Mouse (Mus musculus) neural tube, embryonic 12.5 days (tissue): ENCODE results near the gene Pum2. TPM values are rescaled to one million over a fixed set of nuclear protein-coding genes. Genes with fewer than 3 reads are reported as not detected.
"Not testable (repeated sequence)": the region's sequence is repeated elsewhere in the genome, so short reads cannot be mapped to it uniquely, and the experiment has no call there.

Experiments
- ATAC-seq: fragments of 200-750 bp; cut with Nextera tagmentation; 2 replicates; pipeline ENCODE4 v1.8.0; 2017; ENCODE audit warnings: low read depth, mild to moderate bottlenecking, moderate TSS enrichment, moderate library complexity; ENCODE audit not compliant: low FRiP score
- H3K27ac ChIP-seq: fragments of 300-500 bp; sonication (generic); 2 replicates; pipeline ENCODE4 v1.5.1; 2016
- H3K27me3 ChIP-seq: fragments of 300-500 bp; sonication (generic); replicated peaks from 2 replicates; pipeline ENCODE4 v1.6.1; 2016; ENCODE audit warnings: mild to moderate bottlenecking
- H3K36me3 ChIP-seq: fragments of 300-500 bp; sonication (generic); 2 replicates; pipeline ENCODE4 v1.6.1; 2016; ENCODE audit warnings: mild to moderate bottlenecking
- H3K4me1 ChIP-seq: fragments of 300-500 bp; sonication (generic); 2 replicates; pipeline ENCODE4 v1.6.1; 2016
- H3K4me2 ChIP-seq: fragments of 300-500 bp; sonication (generic); replicated peaks from 2 replicates; pipeline ENCODE4 v1.6.1; 2016; ENCODE audit warnings: mild to moderate bottlenecking
- H3K4me3 ChIP-seq: fragments of 300-500 bp; sonication (generic); 2 replicates; pipeline ENCODE4 v1.5.1; 2016
- H3K9ac ChIP-seq: fragments of 300-500 bp; sonication (generic); 2 replicates; pipeline ENCODE4 v1.6.1; 2016; ENCODE audit warnings: mild to moderate bottlenecking
- H3K9me3 ChIP-seq: fragments of 300-500 bp; sonication (generic); 2 replicates; pipeline ENCODE4 v1.6.1; 2016; ENCODE audit warnings: mild to moderate bottlenecking
- WGBS: fragments of 180-500 bp; shearing (Covaris S2); methylation state at CpG from one replicate; pipeline ENCODE4 v1.1.7; 2016; 5-methylcytosine and 5-hydroxymethylcytosine counted together
- polyA plus RNA-seq: library from polyadenylated mRNA; unstranded; fragments of >200 nt; fragmentation: Nextera tagmentation; extraction: Ambion mirVana; gene quantifications from 2 replicates; pipeline ENCODE4 v1.2.1, GENCODE M21; 2016

Pum2 gene
- polyA plus RNA-seq, 1 experiment from 2014 or later: 55.5 TPM

DNA sequence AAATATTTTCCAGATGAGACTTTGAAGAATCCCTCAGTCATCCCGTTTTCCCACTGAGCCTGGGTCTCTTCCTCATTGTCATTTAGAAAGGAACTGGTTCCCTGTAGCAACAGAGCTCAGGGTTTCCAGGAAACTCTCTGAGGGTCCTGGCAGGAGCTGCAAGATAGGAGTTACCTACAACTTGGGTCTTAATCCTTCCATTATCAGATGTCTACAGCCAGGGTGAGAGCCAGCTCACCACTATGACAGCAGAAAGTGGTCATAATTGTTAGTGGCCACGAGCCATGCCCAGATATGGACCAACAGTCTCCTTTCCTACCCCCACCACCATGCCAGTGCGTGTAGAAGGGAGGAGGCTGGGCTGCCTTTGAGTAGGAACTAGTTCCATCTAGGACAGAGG, 23.9 kb upstream of the Pum2 start:
- H3K9ac ChIP-seq, H3K9me3 ChIP-seq, H3K4me3 ChIP-seq, H3K4me2 ChIP-seq, H3K27me3 ChIP-seq, H3K27ac ChIP-seq, H3K36me3 ChIP-seq, ATAC-seq, H3K4me1 ChIP-seq: not testable (repeated sequence)
- WGBS: 71% methylated on average over 3 of the region's 3 CpGs

DNA sequence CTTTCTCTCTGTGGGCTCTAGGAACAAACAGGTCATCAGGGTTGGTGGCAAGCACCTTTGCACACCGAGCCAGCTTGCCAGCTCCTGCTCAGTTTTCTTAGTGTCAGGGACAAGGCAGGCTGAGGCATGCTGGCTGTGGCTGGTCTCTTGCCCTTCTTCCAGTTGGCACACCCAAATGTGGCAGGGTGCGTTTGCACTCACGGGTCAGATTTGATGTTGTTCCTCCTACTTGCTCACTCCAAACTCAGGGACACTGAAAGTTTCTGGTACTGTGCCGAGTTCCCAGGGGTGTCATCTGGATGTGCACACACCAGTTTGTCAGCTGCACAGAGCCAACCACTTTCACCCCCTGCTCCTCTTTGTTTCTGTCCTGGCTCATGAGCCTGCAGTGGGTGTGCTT, 17.3 kb upstream of the Pum2 start:
- Histone ChIP-seq H3K36me3 (no peaks in the 10 kb centered on the region), H3K4me2 (no peak overlapping the region), H3K4me1 (no peaks in the 10 kb centered on the region), H3K9me3 (no peaks in the 10 kb centered on the region), H3K4me3 (no peak overlapping the region), H3K27ac (no peak overlapping the region), H3K9ac (no peak overlapping the region), H3K27me3 (no peaks in the 10 kb centered on the region)
- ATAC-seq: no peak
- 90% methylated on average over 4 of the region's 4 CpGs for WGBS

DNA sequence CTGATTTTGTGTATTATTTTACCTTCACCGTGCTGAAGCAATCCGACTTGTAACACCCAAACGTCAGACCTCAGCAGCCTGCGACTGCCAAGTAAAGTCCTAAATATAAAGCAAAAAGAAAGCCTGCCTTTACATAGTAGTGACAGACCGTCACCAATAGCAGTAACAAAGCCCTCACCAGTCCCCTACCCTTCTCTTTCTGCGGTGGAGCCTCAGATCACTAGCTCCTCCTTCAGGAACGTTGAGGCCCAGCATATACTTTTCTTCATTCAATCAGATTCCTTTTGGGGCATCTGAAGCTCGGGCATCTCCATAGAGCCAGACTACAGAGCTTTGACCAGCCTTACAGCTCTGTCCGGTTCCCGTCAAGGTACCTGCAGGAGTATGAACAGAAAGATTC, 16.8 kb upstream of the Pum2 start:
- H3K4me3 ChIP-seq: no peak overlapping the region
- H3K27me3 ChIP-seq: no peaks in the 10 kb centered on the region
- no peak overlapping the region for H3K9ac ChIP-seq
- WGBS: 74% methylated on average over 10 of the region's 10 CpGs
- H3K27ac ChIP-seq: no peak overlapping the region
- no peaks in the 10 kb centered on the region for H3K36me3 ChIP-seq
- no peak for ATAC-seq
- H3K9me3 ChIP-seq: no peaks in the 10 kb centered on the region
- no peak overlapping the region for H3K4me2 ChIP-seq
- H3K4me1 ChIP-seq: no peaks in the 10 kb centered on the region

DNA sequence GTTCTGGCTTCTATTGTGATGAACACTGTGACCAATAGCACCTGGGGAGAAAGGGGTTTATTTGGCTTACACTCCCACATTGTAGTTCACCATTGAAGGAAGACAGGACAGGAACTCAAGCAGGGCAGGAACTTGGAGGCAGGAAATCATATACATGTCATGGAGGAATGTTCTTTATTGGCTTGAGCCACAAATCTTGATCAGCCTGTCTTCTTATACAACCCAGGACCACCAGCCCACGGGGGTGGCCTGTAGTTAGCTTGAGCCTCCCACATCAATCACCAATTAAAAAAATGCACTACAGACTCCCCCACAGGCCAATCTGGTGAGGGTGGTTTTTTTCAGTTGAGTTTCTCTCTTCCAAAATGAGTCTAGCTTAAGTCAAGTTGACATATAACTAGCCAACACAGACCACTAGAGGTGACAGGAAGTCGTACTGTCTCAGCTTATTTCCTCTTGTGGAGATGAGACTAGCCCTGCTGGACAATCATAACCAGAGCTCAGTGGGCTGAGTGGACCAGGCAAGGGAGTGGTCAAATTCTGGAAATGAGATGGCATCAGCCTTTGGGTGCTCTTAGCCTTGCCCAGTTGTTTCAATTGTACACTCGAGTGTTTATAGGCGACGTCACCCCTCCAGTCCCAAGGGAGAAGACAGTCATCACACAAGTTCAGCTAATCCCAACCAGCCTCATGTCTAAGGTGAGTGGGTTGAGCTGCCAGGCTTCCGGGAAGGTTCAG, 16.1 kb upstream of the Pum2 start:
- WGBS: 94% methylated on average over 6 of the region's 6 CpGs
- no peak overlapping the region for H3K4me3 ChIP-seq
- no peak overlapping the region for H3K4me2 ChIP-seq

DNA sequence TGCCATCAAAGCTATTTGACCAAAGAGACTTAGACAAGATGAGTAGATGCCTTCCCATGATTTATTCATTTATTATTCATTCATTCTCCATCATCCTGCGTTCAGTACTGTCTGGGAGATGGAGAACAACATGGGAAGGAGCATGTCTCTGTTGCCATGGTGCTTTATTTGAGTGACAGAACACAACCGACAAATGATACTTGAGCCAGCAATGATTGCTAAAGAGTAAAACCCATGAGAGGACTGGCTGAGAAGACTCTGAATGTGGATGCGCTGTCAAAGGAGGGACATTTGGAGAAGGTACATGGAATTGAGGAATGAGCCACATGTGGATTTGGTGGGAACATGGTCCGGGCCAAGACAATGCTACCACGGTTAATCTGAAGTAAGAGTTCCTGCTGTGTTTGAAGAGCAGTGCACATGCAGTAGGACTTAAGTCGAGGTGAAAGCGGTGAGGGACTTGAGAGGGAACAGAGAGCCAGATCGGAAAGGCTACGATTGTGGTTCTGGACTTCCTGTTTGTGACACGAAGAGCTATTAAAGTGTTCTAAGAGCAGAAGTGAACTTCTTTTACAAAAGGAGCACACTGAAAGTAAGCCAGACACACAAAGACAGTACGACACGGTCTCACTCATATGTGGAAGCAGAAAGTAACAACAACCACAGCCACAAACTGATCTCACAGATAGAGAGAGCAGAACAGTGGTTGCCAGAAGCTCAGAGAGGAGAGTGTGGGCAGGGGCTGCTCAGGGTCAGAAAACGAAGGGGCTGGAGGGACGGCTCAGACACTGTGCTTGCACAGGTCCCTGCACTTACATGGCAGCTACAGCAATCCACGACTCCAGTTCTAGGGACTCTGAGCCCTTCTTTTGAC, 14.3 kb upstream of the Pum2 start:
- ATAC-seq: no peak

More for the DNA sequence above, 16.1 kb upstream of the Pum2 start:
- Histone ChIP-seq H3K4me1 (no peaks in the 10 kb centered on the region), H3K9ac (no peak overlapping the region), H3K36me3 (no peaks in the 10 kb centered on the region), H3K27me3 (no peaks in the 10 kb centered on the region), H3K27ac (no peak overlapping the region), H3K9me3 (no peaks in the 10 kb centered on the region)
- ATAC-seq: no peak

DNA sequence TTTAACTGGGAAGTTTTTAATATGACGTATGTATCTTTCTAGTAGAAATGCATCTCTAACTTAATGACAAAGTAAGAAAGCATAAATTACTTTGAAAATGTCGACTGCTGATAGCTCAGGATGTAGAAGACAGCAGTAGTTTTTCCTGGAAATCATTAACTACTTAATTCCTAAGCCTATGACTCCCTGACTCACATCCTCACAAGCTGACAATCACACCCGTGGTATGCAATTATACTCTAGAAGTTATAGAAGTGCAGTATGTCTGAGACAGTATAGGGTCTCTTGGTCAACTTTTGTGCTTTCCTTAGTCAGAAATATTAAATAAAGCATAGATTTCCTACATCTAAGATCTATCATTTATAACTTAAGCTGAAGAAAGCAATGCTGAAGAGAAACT, 12.2 kb upstream of the Pum2 start:
- H3K4me2 ChIP-seq: no peak overlapping the region
- WGBS: 66% methylated on average over 3 of the region's 3 CpGs
- H3K27ac ChIP-seq: no peak overlapping the region
- H3K36me3 ChIP-seq: no peaks in the 10 kb centered on the region
- ATAC-seq: no peak
- H3K27me3 ChIP-seq: no peaks in the 10 kb centered on the region
- H3K9ac ChIP-seq: no peak overlapping the region
- H3K4me1 ChIP-seq: no peaks in the 10 kb centered on the region
- H3K4me3 ChIP-seq: no peak overlapping the region
- no peaks in the 10 kb centered on the region for H3K9me3 ChIP-seq

More for the DNA sequence above, 14.3 kb upstream of the Pum2 start:
- no peak overlapping the region for H3K27ac ChIP-seq
- WGBS: 88% methylated on average over 15 of the region's 15 CpGs
- H3K27me3 ChIP-seq: no peaks in the 10 kb centered on the region
- no peak overlapping the region for H3K4me2 ChIP-seq
- H3K4me1 ChIP-seq: no peaks in the 10 kb centered on the region
- no peaks in the 10 kb centered on the region for H3K36me3 ChIP-seq
- no peak overlapping the region for H3K4me3 ChIP-seq
- H3K9me3 ChIP-seq: no peaks in the 10 kb centered on the region
- H3K9ac ChIP-seq: no peak overlapping the region

DNA sequence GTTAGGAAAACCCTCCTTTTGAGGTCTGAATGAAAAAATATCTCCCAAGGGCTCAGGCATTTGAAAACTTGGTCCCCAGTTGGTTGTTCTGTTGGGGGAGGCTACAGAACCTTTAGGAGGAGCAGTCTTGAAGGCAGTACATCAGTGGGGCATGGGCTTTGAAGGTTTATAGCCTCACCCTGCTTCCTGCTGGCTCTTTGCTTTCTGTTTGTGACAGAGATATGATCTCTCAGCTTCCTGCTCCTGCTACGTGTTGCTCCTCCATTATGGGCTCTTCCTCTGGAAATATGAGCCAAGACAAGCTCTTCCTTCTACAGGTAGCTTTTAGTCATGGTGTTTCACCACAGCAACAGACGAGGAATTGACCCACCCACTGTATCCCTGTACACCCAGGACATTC, 11.8 kb upstream of the Pum2 start:
- Histone ChIP-seq H3K4me3 (no peak overlapping the region), H3K27me3 (no peaks in the 10 kb centered on the region), H3K4me2 (no peak overlapping the region), H3K4me1 (no peaks in the 10 kb centered on the region), H3K36me3 (no peaks in the 10 kb centered on the region), H3K9me3 (no peaks in the 10 kb centered on the region), H3K9ac (no peak overlapping the region), H3K27ac (no peak overlapping the region)
- WGBS: 40% methylated on average over 2 of the region's 2 CpGs
- ATAC-seq: no peak

DNA sequence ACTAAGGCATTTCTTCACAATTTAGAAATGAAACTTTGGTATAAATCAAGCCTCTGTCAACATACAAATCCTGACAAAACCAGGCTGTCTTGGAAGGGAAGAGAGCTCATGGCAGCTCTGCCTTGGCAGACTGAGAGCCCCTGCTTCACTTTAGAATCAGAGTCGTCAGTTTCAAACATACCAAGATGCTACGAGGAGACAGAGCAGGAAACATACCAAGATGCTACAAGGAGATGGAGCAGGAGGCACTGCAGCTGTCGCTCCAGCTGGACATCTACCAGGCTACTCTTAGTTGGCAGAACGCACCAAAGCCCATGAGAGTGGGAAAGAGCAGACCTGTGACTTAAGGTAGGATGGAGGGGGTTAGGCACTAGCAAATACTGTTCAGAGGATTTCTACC, 11.2 kb upstream of the Pum2 start:
- Histone ChIP-seq H3K4me2 (no peak overlapping the region), H3K9me3 (no peaks in the 10 kb centered on the region), H3K27me3 (no peaks in the 10 kb centered on the region), H3K27ac (no peak overlapping the region), H3K36me3 (no peaks in the 10 kb centered on the region), H3K9ac (no peak overlapping the region), H3K4me3 (no peak overlapping the region), H3K4me1 (no peaks in the 10 kb centered on the region)
- 80% methylated on average over 4 of the region's 4 CpGs for WGBS
- ATAC-seq: no peak

DNA sequence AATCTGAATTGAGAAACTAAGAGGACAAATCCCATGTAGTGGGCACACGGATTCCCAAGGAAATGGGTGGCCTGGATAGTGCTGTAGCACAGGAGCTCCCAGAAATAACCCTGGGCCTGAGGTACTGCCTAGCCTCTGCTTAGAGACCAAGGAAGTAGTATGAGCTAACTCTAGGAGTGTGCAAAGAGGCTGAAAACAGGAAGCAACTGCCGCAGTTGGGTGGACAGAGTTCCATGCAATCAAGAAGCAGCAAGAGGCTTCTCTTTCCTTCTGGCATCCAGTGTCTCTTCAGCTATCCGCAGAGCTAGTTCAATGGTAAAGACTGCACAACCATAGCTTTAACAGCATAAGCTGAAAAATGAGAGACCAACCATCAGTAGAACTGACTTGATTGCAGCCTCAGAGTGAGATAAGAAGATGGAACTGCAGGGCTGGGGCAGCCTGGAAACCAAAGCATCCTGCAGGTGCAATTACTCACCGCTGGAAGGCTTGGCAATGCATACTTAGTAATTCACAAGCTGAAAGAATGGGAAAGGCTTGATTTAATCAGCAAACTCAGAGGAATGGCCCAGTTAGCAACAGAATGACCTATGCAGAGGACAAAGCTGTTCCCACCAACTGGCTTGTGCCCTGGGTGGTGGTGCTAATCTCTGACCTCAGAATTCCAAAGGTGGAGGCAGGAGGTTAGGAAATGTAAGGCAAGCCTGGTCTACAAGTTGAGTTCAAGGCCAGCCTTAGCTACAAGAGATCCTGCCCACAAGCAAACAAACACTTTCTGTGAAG, 6.3 kb upstream of the Pum2 start:
- Histone ChIP-seq H3K27me3 (no peaks in the 10 kb centered on the region), H3K9ac (no peak overlapping the region), H3K4me1 (no peaks in the 10 kb centered on the region), H3K9me3 (no peaks in the 10 kb centered on the region), H3K36me3 (no peaks in the 10 kb centered on the region), H3K4me2 (no peak overlapping the region), H3K4me3 (no peak overlapping the region), H3K27ac (no peak overlapping the region)
- ATAC-seq: no peak
- 87% methylated on average over 4 of the region's 4 CpGs for WGBS

DNA sequence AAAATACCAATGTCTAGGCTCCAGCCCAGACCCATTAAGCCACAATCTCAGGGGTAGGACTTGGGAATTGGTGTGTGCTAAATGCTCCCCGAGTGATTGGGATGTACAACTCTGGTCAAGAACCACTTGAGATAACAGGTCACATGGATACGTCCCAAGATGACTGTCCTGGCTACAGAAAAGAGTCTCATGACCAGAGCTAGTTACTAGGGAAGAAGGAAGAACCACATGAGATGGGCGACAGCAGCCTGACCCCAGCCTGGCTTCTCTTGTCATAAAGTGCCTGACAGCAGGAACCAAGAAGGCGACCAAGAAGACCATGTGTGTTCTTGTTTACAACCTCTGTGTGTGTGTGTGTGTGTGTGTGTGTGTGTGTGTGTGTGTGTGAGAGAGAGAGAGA, 4.5 kb upstream of the Pum2 start:
- H3K36me3 ChIP-seq: no peaks in the 10 kb centered on the region
- no peak overlapping the region for H3K4me3 ChIP-seq
- no peaks in the 10 kb centered on the region; the same call in 1 of the 2 replicates for H3K4me1 ChIP-seq
- H3K4me2 ChIP-seq: no peak overlapping the region
- WGBS: 84% methylated on average over 4 of the region's 4 CpGs
- H3K9ac ChIP-seq: no peak overlapping the region
- H3K27me3 ChIP-seq: no peaks in the 10 kb centered on the region
- ATAC-seq: no peak
- no peaks in the 10 kb centered on the region for H3K9me3 ChIP-seq
- no peak overlapping the region for H3K27ac ChIP-seq

DNA sequence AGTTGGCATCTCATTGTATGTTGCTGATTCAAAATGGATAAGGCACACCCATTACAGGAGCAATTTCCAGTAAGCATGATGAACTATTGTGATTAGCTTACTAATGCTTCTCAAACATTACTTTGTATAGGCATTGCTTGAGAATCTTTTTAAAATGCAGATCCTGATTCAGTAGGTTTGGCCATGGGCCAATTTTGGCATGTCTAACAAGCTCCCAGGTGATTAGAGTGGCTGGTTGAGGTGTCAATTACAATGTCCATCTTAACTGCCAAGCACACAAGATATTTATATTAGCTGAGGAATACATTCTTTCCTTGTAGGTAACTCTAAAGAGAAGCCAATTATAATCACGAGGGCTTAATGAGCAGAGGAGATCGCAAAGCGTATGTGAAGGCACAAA, 4.1 kb upstream of the Pum2 start:
- 87% methylated on average over 3 of the region's 3 CpGs for WGBS
- Histone ChIP-seq H3K9me3 (no peaks in the 10 kb centered on the region), H3K27ac (no peak overlapping the region), H3K9ac (no peak overlapping the region), H3K4me1 (no peaks in the 10 kb centered on the region; the same call in 1 of the 2 replicates), H3K4me3 (no peak overlapping the region), H3K27me3 (no peaks in the 10 kb centered on the region), H3K36me3 (no peaks in the 10 kb centered on the region), H3K4me2 (no peak overlapping the region)
- no peak for ATAC-seq
